Mouse (Mus musculus): ENCODE data around the gene Ccnt1. TPM values are rescaled to one million over a fixed set of nuclear protein-coding genes. Genes with fewer than 3 reads are reported as not detected.
A peak's percentile ranks its signal among the peaks of the same experiment; 100 is the strongest.
"Not testable (repeated sequence)": the region's sequence is repeated elsewhere in the genome, so short reads cannot be mapped to it uniquely, and the experiment has no call there.

Ccnt1 gene
- polyA plus RNA-seq, 1 experiment from 2014 or later, result 67.8 TPM

- 57% methylated on average over 5 of the region's 5 CpGs for WGBS
- Histone ChIP-seq H3K9me3 (ENCODE audit: control insufficient read depth, low read length) (no peaks in the 10 kb centered on the region), H3K36me3 (ENCODE audit: control insufficient read depth, insufficient read depth, low read length) (peaks cover 11% of the 10 kb centered on the region), H3K4me3 (ENCODE audit: low read depth, low read length) (peak overlapping the region; percentile 89), H3K9ac (ENCODE audit: low read depth, low read length) (peak overlapping the region; percentile 95), H3K27ac (ENCODE audit: low read depth, low read length) (no peak overlapping the region), H3K4me2 (replicated peaks; ENCODE audit: low read depth, low read length) (peak overlapping the region; percentile 84), H3K4me1 (replicated peaks; ENCODE audit: control insufficient read depth, insufficient read depth, low read length) (0 out of 2 replicates have a peak, but pooled peaks cover 3% of the 10 kb centered on the region), H3K27me3 (ENCODE audit: control insufficient read depth, insufficient read depth, low read length) (no peaks in the 10 kb centered on the region)
- ATAC-seq (ENCODE audit: low FRiP score) (no peak), DNase-seq (ENCODE audit: low spot score) (no peak)
Observed at GRCm38 (mm10) chr15:98532281-98532680, 38.4 kb downstream of the Ccnt1 start.

- Histone ChIP-seq H3K27me3 (ENCODE audit: control insufficient read depth, insufficient read depth, low read length) (no peaks in the 10 kb centered on the region), H3K27ac (ENCODE audit: low read depth, low read length) (no peak overlapping the region), H3K9ac (ENCODE audit: low read depth, low read length) (no peak overlapping the region), H3K4me1 (replicated peaks; ENCODE audit: control insufficient read depth, insufficient read depth, low read length) (0 out of 2 replicates have a peak, but pooled peaks cover 3% of the 10 kb centered on the region), H3K9me3 (ENCODE audit: control insufficient read depth, low read length) (no peaks in the 10 kb centered on the region), H3K36me3 (ENCODE audit: control insufficient read depth, insufficient read depth, low read length) (peaks cover 15% of the 10 kb centered on the region), H3K4me2 (replicated peaks; ENCODE audit: low read depth, low read length) (no peak overlapping the region), H3K4me3 (ENCODE audit: low read depth, low read length) (no peak overlapping the region)
- no peak for ATAC-seq (ENCODE audit: low FRiP score)
- no peak for DNase-seq (ENCODE audit: low spot score)
- WGBS, result 91% methylated on average over 5 of the region's 5 CpGs
Observed at GRCm38 (mm10) chr15:98528066-98528563, 42.6 kb downstream of the Ccnt1 start.

- DNase-seq (ENCODE audit: low spot score) (no peak), ATAC-seq (ENCODE audit: low FRiP score) (no peak)
- H3K4me2 ChIP-seq (replicated peaks; ENCODE audit: low read depth, low read length), result no peak overlapping the region
- H3K9ac ChIP-seq (ENCODE audit: low read depth, low read length), result no peak overlapping the region
- H3K4me1 ChIP-seq (replicated peaks; ENCODE audit: control insufficient read depth, insufficient read depth, low read length), result no peaks in the 10 kb centered on the region
- no peak overlapping the region for H3K27ac ChIP-seq (ENCODE audit: low read depth, low read length)
- H3K9me3 ChIP-seq (ENCODE audit: control insufficient read depth, low read length), result no peaks in the 10 kb centered on the region
- H3K27me3 ChIP-seq (ENCODE audit: control insufficient read depth, insufficient read depth, low read length), result no peaks in the 10 kb centered on the region
- H3K36me3 ChIP-seq (ENCODE audit: control insufficient read depth, insufficient read depth, low read length), result peaks cover 15% of the 10 kb centered on the region
- H3K4me3 ChIP-seq (ENCODE audit: low read depth, low read length), result no peak overlapping the region
- WGBS, result 94% methylated on average over 5 of the region's 5 CpGs
Observed at GRCm38 (mm10) chr15:98527056-98527771, 43.5 kb downstream of the Ccnt1 start.

- H3K27me3 ChIP-seq (ENCODE audit: control insufficient read depth, insufficient read depth, low read length), result no peaks in the 10 kb centered on the region
- H3K4me1 ChIP-seq (replicated peaks; ENCODE audit: control insufficient read depth, insufficient read depth, low read length), result no peaks in the 10 kb centered on the region
- H3K27ac ChIP-seq (ENCODE audit: low read depth, low read length), result no peak overlapping the region
- no peaks in the 10 kb centered on the region for H3K9me3 ChIP-seq (ENCODE audit: control insufficient read depth, low read length)
- no peak overlapping the region for H3K4me2 ChIP-seq (replicated peaks; ENCODE audit: low read depth, low read length)
- DNase-seq (ENCODE audit: low spot score) (no peak), ATAC-seq (ENCODE audit: low FRiP score) (no peak)
- H3K9ac ChIP-seq (ENCODE audit: low read depth, low read length), result no peak overlapping the region
- H3K36me3 ChIP-seq (ENCODE audit: control insufficient read depth, insufficient read depth, low read length), result peaks cover 15% of the 10 kb centered on the region
- no peak overlapping the region for H3K4me3 ChIP-seq (ENCODE audit: low read depth, low read length)
- 72% methylated on average over 5 of the region's 5 CpGs for WGBS
Observed at GRCm38 (mm10) chr15:98526057-98526456, 44.7 kb downstream of the Ccnt1 start.

GRCm38 (mm10) chr15:98521245-98521644 is 49.5 kb downstream of the Ccnt1 start:
- no peak for DNase-seq (ENCODE audit: low spot score)
- H3K27me3 ChIP-seq (ENCODE audit: control insufficient read depth, insufficient read depth, low read length), result no peaks in the 10 kb centered on the region
- WGBS, result 93% methylated on average over 3 of the region's 3 CpGs
- no peak overlapping the region for H3K4me3 ChIP-seq (ENCODE audit: low read depth, low read length)
- H3K9ac ChIP-seq (ENCODE audit: low read depth, low read length), result no peak overlapping the region
- H3K27ac ChIP-seq (ENCODE audit: low read depth, low read length), result no peak overlapping the region
- no peak for ATAC-seq (ENCODE audit: low FRiP score)
- no peaks in the 10 kb centered on the region for H3K4me1 ChIP-seq (replicated peaks; ENCODE audit: control insufficient read depth, insufficient read depth, low read length)
- H3K36me3 ChIP-seq (ENCODE audit: control insufficient read depth, insufficient read depth, low read length), result peaks cover 14% of the 10 kb centered on the region
- H3K9me3 ChIP-seq (ENCODE audit: control insufficient read depth, low read length), result no peaks in the 10 kb centered on the region
- no peak overlapping the region for H3K4me2 ChIP-seq (replicated peaks; ENCODE audit: low read depth, low read length)

- Histone ChIP-seq H3K9me3 (ENCODE audit: control insufficient read depth, low read length) (no peaks in the 10 kb centered on the region), H3K36me3 (ENCODE audit: control insufficient read depth, insufficient read depth, low read length) (peaks cover 10% of the 10 kb centered on the region)
- no peak for ATAC-seq (ENCODE audit: low FRiP score)
Observed at GRCm38 (mm10) chr15:98517380-98518355, 53.1 kb downstream of the Ccnt1 start.

GRCm38 (mm10) chr15:98514845-98515244 is 55.9 kb downstream of the Ccnt1 start:
- not testable (repeated sequence) for ATAC-seq (ENCODE audit: low FRiP score); H3K4me1 ChIP-seq (replicated peaks; ENCODE audit: control insufficient read depth, insufficient read depth, low read length); H3K4me2 ChIP-seq (replicated peaks; ENCODE audit: low read depth, low read length); H3K9ac ChIP-seq (ENCODE audit: low read depth, low read length); H3K27ac ChIP-seq (ENCODE audit: low read depth, low read length); H3K9me3 ChIP-seq (ENCODE audit: control insufficient read depth, low read length); H3K27me3 ChIP-seq (ENCODE audit: control insufficient read depth, insufficient read depth, low read length); H3K4me3 ChIP-seq (ENCODE audit: low read depth, low read length); H3K36me3 ChIP-seq (ENCODE audit: control insufficient read depth, insufficient read depth, low read length); DNase-seq (ENCODE audit: low spot score)
- 89% methylated on average over 2 of the region's 2 CpGs for WGBS

More at GRCm38 (mm10) chr15:98517380-98518355, 53.1 kb downstream of the Ccnt1 start:
- Histone ChIP-seq H3K9ac (ENCODE audit: low read depth, low read length) (no peak overlapping the region), H3K4me1 (replicated peaks; ENCODE audit: control insufficient read depth, insufficient read depth, low read length) (no peaks in the 10 kb centered on the region), H3K4me3 (ENCODE audit: low read depth, low read length) (no peak overlapping the region), H3K27ac (ENCODE audit: low read depth, low read length) (no peak overlapping the region), H3K27me3 (ENCODE audit: control insufficient read depth, insufficient read depth, low read length) (no peaks in the 10 kb centered on the region), H3K4me2 (replicated peaks; ENCODE audit: low read depth, low read length) (no peak overlapping the region)
- DNase-seq (ENCODE audit: low spot score), result peak; percentile 79
- 72% methylated on average over 16 of the region's 16 CpGs for WGBS

- Histone ChIP-seq H3K27me3 (ENCODE audit: control insufficient read depth, insufficient read depth, low read length) (no peaks in the 10 kb centered on the region), H3K4me2 (replicated peaks; ENCODE audit: low read depth, low read length) (no peak overlapping the region), H3K4me3 (ENCODE audit: low read depth, low read length) (no peak overlapping the region), H3K4me1 (replicated peaks; ENCODE audit: control insufficient read depth, insufficient read depth, low read length) (no peaks in the 10 kb centered on the region), H3K36me3 (ENCODE audit: control insufficient read depth, insufficient read depth, low read length) (peaks cover 7% of the 10 kb centered on the region), H3K9ac (ENCODE audit: low read depth, low read length) (no peak overlapping the region), H3K9me3 (ENCODE audit: control insufficient read depth, low read length) (no peaks in the 10 kb centered on the region), H3K27ac (ENCODE audit: low read depth, low read length) (no peak overlapping the region)
- DNase-seq (ENCODE audit: low spot score), result no peak
- no peak for ATAC-seq (ENCODE audit: low FRiP score)
- WGBS, result 79% methylated on average over 8 of the region's 8 CpGs
Observed at GRCm38 (mm10) chr15:98514146-98514545, 56.6 kb downstream of the Ccnt1 start.

All from hindbrain, embryonic 11.5 days (tissue).